Mouse (Mus musculus): ENCODE measurements at regions not wholly inside any gene's neighbourhood (a gene's known extent, or its start where the extent isn't known, plus 50 kb on each side); places are given as distances from the start of the nearest gene placed in this dataset.

GRCm38 (mm10) chr3:156406136-156406535, 155.5 kb upstream of the Negr1 start:
- Histone ChIP-seq H3K4me1 (no peaks in the 10 kb centered on the region), H3K9ac (no peak overlapping the region), H3K36me3 (no peaks in the 10 kb centered on the region), H3K27ac (no peak overlapping the region), H3K9me3 (replicated peaks) (no peaks in the 10 kb centered on the region), H3K4me2 (replicated peaks) (no peak overlapping the region), H3K27me3 (no peaks in the 10 kb centered on the region), H3K4me3 (no peak overlapping the region)
- 90% methylated on average over 3 of the region's 3 CpGs for WGBS
- no peak for ATAC-seq (ENCODE audit: low FRiP score)

GRCm38 (mm10) chr3:156407112-156407511, 154.5 kb upstream of the Negr1 start:
- H3K36me3 ChIP-seq: no peaks in the 10 kb centered on the region
- no peak overlapping the region for H3K9ac ChIP-seq
- H3K4me3 ChIP-seq: no peak overlapping the region
- WGBS: 93% methylated on average over 2 of the region's 2 CpGs
- no peaks in the 10 kb centered on the region for H3K9me3 ChIP-seq (replicated peaks)
- H3K4me1 ChIP-seq: no peaks in the 10 kb centered on the region
- no peak overlapping the region for H3K27ac ChIP-seq
- ATAC-seq (ENCODE audit: low FRiP score): no peak
- H3K4me2 ChIP-seq (replicated peaks): no peak overlapping the region
- H3K27me3 ChIP-seq: no peaks in the 10 kb centered on the region

DNA sequence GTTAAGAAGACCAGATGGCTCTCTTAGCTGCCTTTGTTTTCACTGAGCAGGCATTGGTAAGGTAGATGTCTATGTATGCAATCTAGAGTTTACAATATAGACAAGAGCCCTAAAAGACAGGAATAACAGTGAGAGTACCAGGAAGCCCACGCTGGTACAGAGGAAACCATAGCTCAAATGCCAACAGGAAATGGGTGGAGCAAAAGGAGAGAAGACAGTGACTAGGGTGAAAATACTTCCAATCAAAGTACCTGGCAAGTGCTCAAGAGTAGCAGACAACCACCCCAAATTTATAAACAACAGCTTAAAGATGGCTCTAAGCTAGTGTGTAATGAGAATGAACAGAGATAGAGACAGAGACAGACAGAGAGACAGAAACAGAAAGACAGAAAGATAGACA, 151.5 kb upstream of the Negr1 start:
- no peaks in the 10 kb centered on the region for H3K9me3 ChIP-seq (replicated peaks)
- no peak overlapping the region for H3K4me3 ChIP-seq
- H3K4me2 ChIP-seq (replicated peaks): no peak overlapping the region
- H3K27me3 ChIP-seq: no peaks in the 10 kb centered on the region
- H3K27ac ChIP-seq: no peak overlapping the region
- H3K9ac ChIP-seq: no peak overlapping the region
- no peaks in the 10 kb centered on the region for H3K36me3 ChIP-seq
- no peaks in the 10 kb centered on the region for H3K4me1 ChIP-seq
- ATAC-seq (ENCODE audit: low FRiP score): no peak
- 61% methylated on average over 1 of the region's 1 CpGs for WGBS

DNA sequence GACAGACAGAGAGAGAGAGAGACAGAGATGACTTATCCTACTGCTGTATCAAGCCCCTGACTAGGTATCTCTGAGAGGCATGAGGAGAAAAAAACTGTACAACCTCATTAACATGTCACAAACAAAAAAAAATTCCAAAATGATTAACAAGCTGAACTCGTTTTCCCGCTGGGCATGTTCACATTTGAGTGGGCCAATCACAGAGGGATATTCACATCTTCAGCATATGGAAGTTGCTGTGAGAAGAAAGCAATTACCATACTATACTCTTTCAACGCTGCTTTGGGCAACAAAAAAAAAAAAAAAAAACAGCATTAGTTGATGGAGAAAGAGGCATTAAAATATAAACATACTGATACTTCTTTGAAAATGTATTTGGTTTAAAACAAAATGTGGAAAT, 148.8 kb upstream of the Negr1 start:
- ATAC-seq (ENCODE audit: low FRiP score): no peak

DNA sequence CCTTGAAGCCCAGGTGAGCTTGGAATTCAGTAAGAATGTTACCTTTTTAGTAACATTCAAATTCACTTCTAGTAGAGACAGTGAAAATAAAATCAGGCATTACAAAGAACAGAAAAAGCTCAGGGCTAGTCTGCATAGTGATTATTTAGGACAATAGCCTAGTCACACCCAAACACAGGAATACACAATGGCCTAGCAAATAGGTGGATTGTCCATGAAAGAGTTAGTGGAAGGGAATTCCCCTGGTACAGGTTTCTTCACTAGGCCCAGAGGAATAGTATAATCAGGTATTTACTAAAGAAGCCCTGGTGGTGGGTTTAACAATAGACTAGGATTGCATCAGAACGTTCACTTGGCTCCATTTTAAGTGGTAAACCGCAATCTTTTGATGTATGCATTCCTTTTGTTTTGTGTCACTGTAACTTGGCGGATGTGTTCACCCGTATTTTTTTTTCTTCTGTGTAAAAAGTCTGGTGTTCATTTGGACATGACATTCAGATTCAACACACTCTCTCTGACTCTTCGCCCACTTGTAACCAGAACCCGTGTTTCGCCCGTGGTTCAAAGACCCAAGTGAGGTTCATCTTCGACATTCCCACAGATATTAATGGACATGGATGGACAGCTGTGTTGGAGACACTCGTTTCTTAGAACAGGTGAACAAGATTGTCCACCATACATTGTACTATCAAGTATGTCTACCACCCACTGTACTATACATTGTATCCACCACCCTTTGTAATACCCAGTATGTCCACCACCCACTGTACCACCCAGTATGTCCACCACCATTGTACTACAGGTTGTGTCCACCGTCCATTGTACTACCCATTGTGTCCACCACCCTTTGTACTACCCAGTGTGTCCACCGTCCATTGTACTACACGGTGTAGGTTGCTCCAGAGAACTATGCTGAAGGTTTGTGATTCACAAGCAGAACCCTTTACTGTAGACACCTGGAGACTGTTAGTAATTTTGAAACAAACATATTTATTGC, 146.9 kb upstream of the Negr1 start:
- Histone ChIP-seq H3K4me2 (replicated peaks) (no peak overlapping the region), H3K27me3 (no peaks in the 10 kb centered on the region), H3K9ac (no peak overlapping the region), H3K4me1 (no peaks in the 10 kb centered on the region), H3K9me3 (replicated peaks) (no peaks in the 10 kb centered on the region), H3K36me3 (no peaks in the 10 kb centered on the region), H3K27ac (no peak overlapping the region), H3K4me3 (no peak overlapping the region)
- 91% methylated on average over 13 of the region's 13 CpGs for WGBS
- ATAC-seq (ENCODE audit: low FRiP score): no peak

More for the DNA sequence above, 148.8 kb upstream of the Negr1 start:
- Histone ChIP-seq H3K4me3 (no peak overlapping the region), H3K4me1 (no peaks in the 10 kb centered on the region), H3K4me2 (replicated peaks) (no peak overlapping the region), H3K36me3 (no peaks in the 10 kb centered on the region), H3K9me3 (replicated peaks) (no peaks in the 10 kb centered on the region), H3K27ac (no peak overlapping the region), H3K9ac (no peak overlapping the region), H3K27me3 (no peaks in the 10 kb centered on the region)
- 67% methylated on average over 3 of the region's 3 CpGs for WGBS

- Histone ChIP-seq H3K9ac (no peak overlapping the region), H3K36me3 (no peaks in the 10 kb centered on the region), H3K27me3 (no peaks in the 10 kb centered on the region), H3K4me3 (no peak overlapping the region), H3K4me1 (no peaks in the 10 kb centered on the region), H3K4me2 (replicated peaks) (no peak overlapping the region), H3K9me3 (replicated peaks) (no peaks in the 10 kb centered on the region), H3K27ac (no peak overlapping the region)
- no peak for ATAC-seq (ENCODE audit: low FRiP score)
These were observed 143.5 kb upstream of the Negr1 start for GRCm38 (mm10) chr3:156418124-156418523.

DNA sequence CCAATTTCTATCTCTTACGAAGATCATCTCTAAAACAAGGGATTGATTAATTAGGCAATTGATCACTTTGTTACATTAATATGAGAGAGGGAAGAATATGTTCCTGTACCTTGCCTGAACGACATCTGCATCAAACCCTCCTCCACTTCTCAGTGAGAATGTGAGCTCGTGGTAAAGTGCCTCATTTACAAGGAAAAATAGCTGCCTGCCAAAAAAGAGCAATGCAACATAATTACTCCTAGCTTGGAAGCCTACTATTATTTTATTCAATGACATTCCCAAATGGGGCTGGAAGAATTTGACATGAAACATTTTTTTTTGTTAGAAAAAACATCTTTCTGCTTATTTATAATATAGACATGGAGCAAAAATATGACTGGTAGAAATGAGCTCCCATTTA, 138.5 kb upstream of the Negr1 start:
- no peak for ATAC-seq (ENCODE audit: low FRiP score)
- Histone ChIP-seq H3K9ac (no peak overlapping the region), H3K36me3 (no peaks in the 10 kb centered on the region), H3K4me1 (no peaks in the 10 kb centered on the region), H3K4me3 (no peak overlapping the region), H3K9me3 (replicated peaks) (no peaks in the 10 kb centered on the region), H3K27me3 (no peaks in the 10 kb centered on the region), H3K27ac (no peak overlapping the region), H3K4me2 (replicated peaks) (no peak overlapping the region)
- 66% methylated on average over 3 of the region's 3 CpGs for WGBS

DNA sequence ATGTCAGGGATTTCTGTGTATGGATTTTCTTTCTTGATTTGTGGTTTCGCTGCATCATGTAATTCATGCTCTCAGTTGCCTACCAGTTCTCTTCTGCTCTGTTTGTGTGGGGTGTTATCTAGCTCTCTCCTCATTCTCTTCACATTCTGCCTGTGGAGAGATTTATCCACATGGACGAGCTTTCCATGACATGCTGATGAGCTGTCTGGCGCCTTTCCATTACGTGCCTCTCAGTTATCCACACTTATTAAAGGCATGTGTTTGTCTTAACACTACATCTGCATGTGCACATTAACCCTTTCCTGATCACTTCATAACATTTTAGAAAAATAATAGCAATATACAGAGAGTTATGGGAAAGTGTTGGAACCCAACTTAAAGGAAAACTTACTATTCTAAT, 106.6 kb upstream of the Negr1 start:
- Histone ChIP-seq H3K4me1 (no peaks in the 10 kb centered on the region), H3K27ac (no peak overlapping the region), H3K36me3 (no peaks in the 10 kb centered on the region), H3K4me3 (no peak overlapping the region), H3K9me3 (replicated peaks) (no peaks in the 10 kb centered on the region), H3K9ac (no peak overlapping the region), H3K4me2 (replicated peaks) (no peak overlapping the region), H3K27me3 (no peaks in the 10 kb centered on the region)
- ATAC-seq (ENCODE audit: low FRiP score): no peak
- WGBS: 42% methylated on average over 4 of the region's 4 CpGs

GRCm38 (mm10) chr3:156463299-156463698, 98.3 kb upstream of the Negr1 start:
- H3K27me3 ChIP-seq: no peaks in the 10 kb centered on the region
- WGBS: 78% methylated on average over 2 of the region's 2 CpGs
- no peaks in the 10 kb centered on the region for H3K4me1 ChIP-seq
- no peaks in the 10 kb centered on the region for H3K36me3 ChIP-seq
- no peaks in the 10 kb centered on the region for H3K9me3 ChIP-seq (replicated peaks)
- ATAC-seq (ENCODE audit: low FRiP score): no peak
- H3K4me2 ChIP-seq (replicated peaks): no peak overlapping the region
- H3K9ac ChIP-seq: no peak overlapping the region
- H3K27ac ChIP-seq: no peak overlapping the region
- H3K4me3 ChIP-seq: no peak overlapping the region

DNA sequence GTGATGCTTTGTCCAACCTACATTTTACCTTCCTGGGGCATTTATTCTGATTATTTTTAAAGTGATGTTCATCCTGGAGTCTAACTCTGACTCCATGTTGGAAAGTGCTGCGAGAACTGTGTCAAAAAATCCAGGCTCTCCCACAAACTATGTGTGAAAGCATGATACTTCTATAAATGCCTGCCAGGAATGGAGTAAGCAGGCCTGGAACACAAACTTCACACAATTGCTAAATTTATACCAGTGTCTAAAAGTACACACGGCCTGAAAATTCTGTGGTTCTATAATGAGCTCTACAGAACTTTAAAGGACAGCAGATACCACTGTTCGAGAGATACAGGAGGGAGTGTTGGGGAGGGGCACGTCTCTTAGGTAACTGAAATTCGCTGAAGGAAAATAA, 96.0 kb upstream of the Negr1 start:
- no peak overlapping the region for H3K27ac ChIP-seq
- no peaks in the 10 kb centered on the region for H3K4me1 ChIP-seq
- no peaks in the 10 kb centered on the region for H3K36me3 ChIP-seq
- H3K4me2 ChIP-seq (replicated peaks): no peak overlapping the region
- H3K27me3 ChIP-seq: no peaks in the 10 kb centered on the region
- ATAC-seq (ENCODE audit: low FRiP score): no peak
- H3K4me3 ChIP-seq: no peak overlapping the region
- H3K9me3 ChIP-seq (replicated peaks): no peaks in the 10 kb centered on the region
- 89% methylated on average over 5 of the region's 5 CpGs for WGBS
- H3K9ac ChIP-seq: no peak overlapping the region

GRCm38 (mm10) chr3:156472665-156473064, 88.9 kb upstream of the Negr1 start:
- Histone ChIP-seq H3K4me1 (no peaks in the 10 kb centered on the region), H3K27ac (no peak overlapping the region), H3K36me3 (no peaks in the 10 kb centered on the region), H3K9ac (no peak overlapping the region), H3K4me3 (no peak overlapping the region), H3K4me2 (replicated peaks) (no peak overlapping the region), H3K9me3 (replicated peaks) (no peaks in the 10 kb centered on the region), H3K27me3 (no peaks in the 10 kb centered on the region)
- no peak for ATAC-seq (ENCODE audit: low FRiP score)
- 77% methylated on average over 4 of the region's 4 CpGs for WGBS
